Mouse (Mus musculus) embryonic facial prominence, embryonic 15.5 days (tissue): ENCODE measurements at regions not wholly inside any gene's neighbourhood (a gene's known extent, or its start where the extent isn't known, plus 50 kb on each side); places are given as distances from the start of the nearest gene placed in this dataset.

ENCODE experiments used
- ATAC-seq: fragments of 200-750 bp; cut with Nextera tagmentation; 2 replicates; pipeline ENCODE4 v1.8.0; 2017; ENCODE audit warnings: low read depth, moderate TSS enrichment; ENCODE audit not compliant: insufficient number of reproducible peaks, low FRiP score, low TSS enrichment
- H3K27ac ChIP-seq: fragments of 300-500 bp; sonication (generic); replicated peaks from 2 replicates; pipeline ENCODE4 v1.5.1; 2015; ENCODE audit warnings: mild to moderate bottlenecking, inconsistent platforms
- H3K27me3 ChIP-seq: fragments of 300-500 bp; sonication (generic); 2 replicates; pipeline ENCODE4 v1.6.1; 2015; ENCODE audit warnings: inconsistent platforms
- H3K36me3 ChIP-seq: fragments of 300-500 bp; sonication (generic); 2 replicates; pipeline ENCODE4 v1.6.1; 2015; ENCODE audit warnings: mild to moderate bottlenecking, inconsistent platforms
- H3K4me1 ChIP-seq: fragments of 300-500 bp; sonication (generic); 2 replicates; pipeline ENCODE4 v1.6.1; 2015; ENCODE audit warnings: inconsistent platforms
- H3K4me2 ChIP-seq: fragments of 300-500 bp; sonication (generic); replicated peaks from 2 replicates; pipeline ENCODE4 v1.6.1; 2015; ENCODE audit warnings: mild to moderate bottlenecking, inconsistent platforms
- H3K4me3 ChIP-seq: fragments of 300-500 bp; sonication (generic); replicated peaks from 2 replicates; pipeline ENCODE4 v1.5.1; 2015; ENCODE audit warnings: mild to moderate bottlenecking, inconsistent platforms
- H3K9ac ChIP-seq: fragments of 300-500 bp; sonication (generic); 2 replicates; pipeline ENCODE4 v1.6.1; 2015; ENCODE audit warnings: inconsistent platforms
- H3K9me3 ChIP-seq: fragments of 300-500 bp; sonication (generic); replicated peaks from 2 replicates; pipeline ENCODE4 v1.6.1; 2016; ENCODE audit warnings: inconsistent platforms
- WGBS: fragments of 180-500 bp; shearing (Covaris S2); methylation state at CpG from one replicate; pipeline ENCODE4 v1.1.7; 2015; 5-methylcytosine and 5-hydroxymethylcytosine counted together

DNA sequence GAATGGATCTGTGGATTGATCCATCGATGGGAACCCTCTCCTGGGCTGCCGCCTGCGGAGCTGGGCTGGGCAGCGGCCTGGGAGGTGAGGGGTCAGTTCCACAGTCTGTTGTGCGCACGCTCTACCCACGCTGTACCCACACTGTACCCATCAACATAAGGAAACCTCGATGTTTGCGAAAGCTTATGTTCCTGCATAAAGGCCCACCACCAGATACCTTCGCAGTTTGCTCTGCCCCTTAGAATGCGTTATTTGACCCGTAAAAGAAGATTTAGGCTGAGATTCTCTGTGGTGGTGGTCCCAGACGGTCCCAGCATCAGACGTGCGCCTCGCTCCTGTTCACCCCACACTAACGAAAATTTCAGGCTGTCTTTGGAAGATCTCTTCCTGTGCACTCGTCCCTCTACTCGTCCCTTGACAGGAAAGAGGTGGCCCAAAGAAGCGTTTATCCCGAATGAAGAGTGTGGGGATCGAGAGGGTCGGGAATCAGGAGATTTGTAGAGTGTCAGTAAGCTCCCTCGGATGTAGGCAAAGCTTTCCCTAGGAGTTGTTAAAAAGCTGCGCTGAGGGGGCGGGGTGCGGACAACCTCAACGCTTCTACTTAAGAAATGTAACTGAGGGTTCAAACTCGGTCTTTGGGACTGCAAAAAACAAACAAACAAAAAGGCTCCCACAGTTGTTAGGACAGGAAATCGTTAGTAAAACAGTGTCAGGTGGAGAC, 123.9 kb downstream of the Tmem161b start:
- H3K4me3 ChIP-seq: no peak overlapping the region
- H3K27ac ChIP-seq: no peak overlapping the region
- peaks cover 8% of the 10 kb centered on the region for H3K4me1 ChIP-seq
- H3K36me3 ChIP-seq: no peaks in the 10 kb centered on the region
- H3K9me3 ChIP-seq: no peaks in the 10 kb centered on the region
- ATAC-seq: no peak
- H3K27me3 ChIP-seq: peaks cover 65% of the 10 kb centered on the region
- 1% methylated on average over 30 of the region's 30 CpGs for WGBS
- no peak overlapping the region for H3K9ac ChIP-seq
- H3K4me2 ChIP-seq: no peak overlapping the region

DNA sequence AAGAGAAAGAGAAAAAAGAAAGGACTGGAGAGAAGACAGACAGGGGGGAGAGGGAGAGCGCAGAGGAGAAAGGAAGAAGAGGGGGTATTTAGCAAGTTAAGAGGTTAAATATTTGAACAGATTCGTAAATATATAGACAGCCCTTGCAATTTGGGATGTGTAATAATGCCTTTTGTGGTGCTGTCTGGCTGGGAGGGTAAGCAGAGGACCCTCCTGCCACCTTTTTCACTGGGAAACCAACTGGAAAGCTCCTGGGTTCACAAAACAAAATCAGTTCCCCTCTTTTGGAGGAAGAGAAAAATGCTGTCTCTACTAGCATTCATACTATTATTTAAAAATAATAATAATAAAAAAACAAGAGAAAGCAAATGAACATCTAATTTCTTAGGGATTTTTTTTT, 124.5 kb downstream of the Tmem161b start:
- no peak overlapping the region for H3K9ac ChIP-seq
- 4% methylated on average over 2 of the region's 2 CpGs for WGBS
- ATAC-seq: no peak
- no peaks in the 10 kb centered on the region for H3K36me3 ChIP-seq
- no peak overlapping the region for H3K4me3 ChIP-seq
- no peaks in the 10 kb centered on the region for H3K9me3 ChIP-seq
- H3K4me1 ChIP-seq: peaks cover 8% of the 10 kb centered on the region
- H3K27ac ChIP-seq: no peak overlapping the region
- H3K4me2 ChIP-seq: no peak overlapping the region
- peaks cover 60% of the 10 kb centered on the region for H3K27me3 ChIP-seq

GRCm38 (mm10) chr13:84347181-84347913, 125.3 kb downstream of the Tmem161b start:
- peaks cover 53% of the 10 kb centered on the region for H3K27me3 ChIP-seq
- WGBS: under 1% methylated on average over 21 of the region's 21 CpGs
- H3K9me3 ChIP-seq: no peaks in the 10 kb centered on the region
- no peak overlapping the region for H3K27ac ChIP-seq
- peak overlapping the region; percentile 45 for H3K4me3 ChIP-seq
- peak overlapping the region; percentile 77 for H3K4me2 ChIP-seq
- H3K36me3 ChIP-seq: no peaks in the 10 kb centered on the region
- H3K9ac ChIP-seq: no peak overlapping the region
- no peak for ATAC-seq
- H3K4me1 ChIP-seq: peaks cover 8% of the 10 kb centered on the region

DNA sequence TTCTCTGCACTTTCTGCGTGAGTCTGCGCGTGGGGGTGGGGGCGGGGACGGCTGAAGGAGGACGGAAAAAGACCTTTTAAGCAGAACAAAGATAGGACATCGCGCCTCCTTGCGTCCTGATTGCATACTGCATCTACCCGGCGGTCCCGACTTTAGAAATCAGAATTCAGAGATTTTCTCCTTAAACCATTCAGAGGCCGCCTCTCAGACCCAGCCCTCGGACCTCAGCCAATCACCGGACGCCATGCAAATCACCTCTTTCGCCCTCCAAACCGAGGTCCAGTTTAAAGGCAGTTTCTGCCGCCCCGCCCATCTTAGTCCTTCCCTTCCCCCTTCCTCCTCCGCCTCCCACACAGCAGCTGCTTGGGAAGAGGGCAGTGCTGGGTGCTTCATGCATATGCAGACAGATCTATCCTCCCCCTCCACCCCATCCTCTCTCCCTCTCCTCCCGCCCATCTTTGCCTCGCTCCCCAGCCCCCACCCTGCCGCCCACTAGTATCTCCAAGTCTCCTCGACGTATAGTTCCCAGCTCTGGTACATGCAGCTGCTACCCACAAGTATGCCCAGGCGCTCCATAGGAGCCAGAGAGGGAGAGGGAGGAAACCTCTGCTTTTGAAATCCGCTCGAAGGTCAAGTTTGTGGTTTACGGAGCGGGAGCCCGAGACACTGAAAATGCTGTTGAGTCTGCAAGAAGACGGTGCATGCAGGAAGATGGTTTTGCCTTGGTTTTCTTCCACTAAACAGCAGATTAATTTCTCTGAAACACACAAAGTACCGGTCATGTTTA, 126.0 kb downstream of the Tmem161b start:
- Histone ChIP-seq H3K9me3 (no peaks in the 10 kb centered on the region), H3K27me3 (peaks cover 51% of the 10 kb centered on the region), H3K27ac (no peak overlapping the region; the same call in 1 of the 2 replicates), H3K36me3 (no peaks in the 10 kb centered on the region), H3K4me1 (peaks cover 8% of the 10 kb centered on the region), H3K4me3 (peak overlapping the region; percentile 45), H3K9ac (no peak overlapping the region; the same call in 1 of the 2 replicates), H3K4me2 (peak overlapping the region; percentile 77)
- under 1% methylated on average over 34 of the region's 34 CpGs for WGBS
- peak; percentile 95 for ATAC-seq

GRCm38 (mm10) chr13:84348701-84348975, 126.5 kb downstream of the Tmem161b start:
- peaks cover 8% of the 10 kb centered on the region for H3K4me1 ChIP-seq
- H3K36me3 ChIP-seq: no peaks in the 10 kb centered on the region
- H3K4me3 ChIP-seq: peak overlapping the region; percentile 45
- ATAC-seq: no peak
- peaks cover 46% of the 10 kb centered on the region for H3K27me3 ChIP-seq
- no peak overlapping the region for H3K9ac ChIP-seq
- H3K27ac ChIP-seq: no peak overlapping the region
- no peaks in the 10 kb centered on the region for H3K9me3 ChIP-seq
- under 1% methylated on average over 9 of the region's 9 CpGs for WGBS
- peak overlapping the region; percentile 77 for H3K4me2 ChIP-seq

DNA sequence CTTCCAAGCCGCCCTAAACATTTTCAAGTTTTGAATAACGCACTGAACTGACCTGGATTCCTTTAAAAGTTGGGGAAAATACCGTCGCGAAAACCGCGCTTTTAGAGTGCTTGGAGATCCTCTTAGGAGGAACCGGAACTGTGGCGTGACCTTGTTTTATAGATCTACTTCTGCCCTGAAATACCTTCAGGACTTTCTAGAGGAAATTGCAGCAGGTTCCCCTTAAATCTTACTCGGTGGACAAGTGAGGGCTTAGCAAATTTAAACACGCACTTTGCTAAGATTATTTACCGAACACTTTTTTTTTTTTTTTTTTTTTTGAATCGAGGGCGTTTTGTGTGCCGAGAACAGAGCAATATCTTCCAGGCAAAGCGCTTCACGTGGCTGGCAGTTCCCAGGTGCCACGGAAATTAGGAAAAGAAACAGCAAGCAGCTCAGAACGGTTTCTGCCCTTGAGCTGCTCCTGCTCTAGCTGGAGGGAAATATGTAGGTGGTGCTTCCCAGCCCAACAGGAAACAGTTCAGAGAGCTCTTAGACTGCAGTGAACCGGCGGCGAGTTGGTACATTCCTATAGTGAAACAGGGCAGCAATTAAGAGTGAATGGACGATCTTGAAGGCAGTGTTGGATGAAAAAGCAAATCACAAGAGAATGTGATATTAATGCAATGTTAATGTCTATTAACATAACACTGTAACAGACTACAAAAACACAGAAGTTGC, 127.1 kb downstream of the Tmem161b start:
- ATAC-seq: no peak
- H3K36me3 ChIP-seq: no peaks in the 10 kb centered on the region
- H3K4me3 ChIP-seq: peak overlapping the region; percentile 45
- H3K4me1 ChIP-seq: peaks cover 8% of the 10 kb centered on the region
- H3K4me2 ChIP-seq: peak overlapping the region; percentile 77
- H3K27ac ChIP-seq: no peak overlapping the region
- 2% methylated on average over 23 of the region's 23 CpGs for WGBS
- H3K9me3 ChIP-seq: no peaks in the 10 kb centered on the region
- H3K9ac ChIP-seq: no peak overlapping the region
- peaks cover 40% of the 10 kb centered on the region for H3K27me3 ChIP-seq

DNA sequence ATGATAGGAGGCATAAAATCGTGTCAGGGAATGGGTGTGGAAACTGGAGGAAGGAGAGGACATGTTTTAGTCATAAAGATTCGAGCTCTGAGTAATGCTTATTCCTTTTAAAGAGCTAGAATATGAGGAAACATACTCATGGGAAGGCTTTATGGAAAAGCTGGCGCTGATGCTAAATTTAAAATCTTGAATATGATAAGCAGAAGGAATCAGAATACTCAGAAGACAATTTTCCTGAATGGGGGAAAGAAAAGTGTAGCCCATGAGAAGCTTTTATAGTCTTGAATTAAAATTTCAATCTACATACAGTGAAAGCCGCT, 127.6 kb downstream of the Tmem161b start:
- 35% methylated on average over 4 of the region's 4 CpGs for WGBS
- Histone ChIP-seq H3K4me2 (peak overlapping the region; percentile 77), H3K27me3 (peaks cover 35% of the 10 kb centered on the region), H3K27ac (no peak overlapping the region), H3K4me1 (peaks cover 8% of the 10 kb centered on the region), H3K9ac (no peak overlapping the region), H3K9me3 (no peaks in the 10 kb centered on the region), H3K36me3 (no peaks in the 10 kb centered on the region), H3K4me3 (peak overlapping the region; percentile 45)
- no peak for ATAC-seq

- Histone ChIP-seq H3K36me3 (no peaks in the 10 kb centered on the region), H3K4me1 (peaks cover 8% of the 10 kb centered on the region), H3K9ac (no peak overlapping the region), H3K27ac (no peak overlapping the region), H3K27me3 (peaks cover 24% of the 10 kb centered on the region), H3K4me2 (no peak overlapping the region), H3K9me3 (no peaks in the 10 kb centered on the region), H3K4me3 (no peak overlapping the region)
- no peak for ATAC-seq
- WGBS: 55% methylated on average over 5 of the region's 5 CpGs
These were observed 128.7 kb downstream of the Tmem161b start for GRCm38 (mm10) chr13:84350791-84351190.

DNA sequence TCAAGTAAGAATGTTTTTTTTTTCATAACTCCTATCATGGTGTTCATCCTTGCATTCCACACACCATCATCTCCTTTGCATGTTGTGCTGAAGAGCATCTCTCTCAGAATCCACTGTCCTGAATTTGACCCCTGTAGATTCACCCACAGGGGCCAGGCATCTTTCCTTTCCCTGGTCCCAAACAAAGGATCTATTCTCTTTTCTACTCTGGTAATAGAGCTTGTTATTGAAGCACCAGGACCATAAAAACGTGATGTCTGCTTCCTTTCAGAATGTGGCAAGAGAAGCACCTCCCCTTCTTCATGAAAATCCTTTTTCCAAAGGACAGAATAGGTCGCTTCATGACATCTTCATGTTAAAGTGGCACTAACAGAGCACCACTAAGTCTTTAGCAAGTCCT, 134.4 kb downstream of the Tmem161b start:
- no peak overlapping the region for H3K9ac ChIP-seq
- no peak for ATAC-seq
- WGBS: 31% methylated on average over 2 of the region's 2 CpGs
- no peaks in the 10 kb centered on the region for H3K4me1 ChIP-seq
- no peaks in the 10 kb centered on the region for H3K27me3 ChIP-seq
- H3K4me3 ChIP-seq: no peak overlapping the region
- no peaks in the 10 kb centered on the region for H3K36me3 ChIP-seq
- H3K27ac ChIP-seq: no peak overlapping the region
- no peaks in the 10 kb centered on the region for H3K9me3 ChIP-seq
- no peak overlapping the region for H3K4me2 ChIP-seq

DNA sequence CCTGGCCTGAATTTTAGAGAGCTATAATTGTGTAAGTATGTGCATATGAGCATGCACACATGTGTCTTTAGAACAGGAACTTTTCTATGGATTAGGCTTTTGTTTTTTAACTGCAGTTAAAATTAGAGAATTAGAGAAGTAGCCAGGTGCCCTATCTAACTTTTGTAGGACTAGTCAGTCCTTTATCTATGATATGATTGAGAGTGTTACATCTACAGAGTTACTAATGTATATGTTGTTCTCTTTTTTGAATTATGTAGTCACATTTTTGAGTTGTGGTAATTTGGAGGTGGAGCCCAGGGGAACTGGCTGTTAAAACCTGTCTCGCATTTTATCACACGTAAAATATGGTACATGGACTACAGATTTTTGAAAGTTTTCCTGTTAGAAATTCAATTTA, 138.4 kb downstream of the Tmem161b start:
- Histone ChIP-seq H3K4me2 (no peak overlapping the region), H3K9ac (no peak overlapping the region), H3K27me3 (no peaks in the 10 kb centered on the region), H3K36me3 (no peaks in the 10 kb centered on the region), H3K4me1 (no peaks in the 10 kb centered on the region), H3K4me3 (no peak overlapping the region), H3K27ac (no peak overlapping the region), H3K9me3 (no peaks in the 10 kb centered on the region)
- no peak for ATAC-seq
- 88% methylated on average over 2 of the region's 2 CpGs for WGBS

DNA sequence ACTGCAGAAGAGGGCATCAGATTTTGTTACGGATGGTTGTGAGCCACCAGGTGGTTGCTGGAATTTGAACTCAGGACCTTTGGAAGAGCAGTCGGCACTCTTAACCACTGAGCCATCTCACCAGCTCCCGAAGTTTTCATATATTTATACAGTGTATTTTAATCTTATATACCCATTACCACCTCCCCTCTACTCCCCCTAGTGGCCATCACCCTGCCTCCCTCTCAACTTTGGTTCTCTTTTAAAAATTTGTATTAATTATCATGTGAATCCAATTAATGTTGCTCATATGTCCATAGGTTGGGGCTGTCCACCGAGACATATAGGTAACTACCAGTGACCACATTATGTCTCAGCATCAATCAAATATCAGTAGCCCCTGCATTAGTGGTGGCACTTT, 142.0 kb downstream of the Tmem161b start:
- no peak for ATAC-seq
- WGBS: 91% methylated on average over 4 of the region's 4 CpGs
- no peaks in the 10 kb centered on the region for H3K4me1 ChIP-seq

More for the DNA sequence above, 142.0 kb downstream of the Tmem161b start:
- no peaks in the 10 kb centered on the region for H3K27me3 ChIP-seq
- H3K4me3 ChIP-seq: no peak overlapping the region
- no peaks in the 10 kb centered on the region for H3K9me3 ChIP-seq
- H3K4me2 ChIP-seq: no peak overlapping the region
- no peak overlapping the region for H3K9ac ChIP-seq
- H3K27ac ChIP-seq: no peak overlapping the region
- no peaks in the 10 kb centered on the region for H3K36me3 ChIP-seq
